Mouse (Mus musculus) frontal cortex, postnatal 36 days (tissue): Measurements from ENCODE around the gene Efna2.
A peak's percentile ranks its signal among the peaks of the same experiment; 100 is the strongest.
"Not testable (repeated sequence)": the region's sequence is repeated elsewhere in the genome, so short reads cannot be mapped to it uniquely, and the experiment has no call there.

Experiments
- DNase-seq, 2 experiments: peaks; one replicate each; pipeline ENCODE4 v3.0.0; 2022; ENCODE audit warnings: low spot score in 2 of 2

The Efna2 gene

DNA sequence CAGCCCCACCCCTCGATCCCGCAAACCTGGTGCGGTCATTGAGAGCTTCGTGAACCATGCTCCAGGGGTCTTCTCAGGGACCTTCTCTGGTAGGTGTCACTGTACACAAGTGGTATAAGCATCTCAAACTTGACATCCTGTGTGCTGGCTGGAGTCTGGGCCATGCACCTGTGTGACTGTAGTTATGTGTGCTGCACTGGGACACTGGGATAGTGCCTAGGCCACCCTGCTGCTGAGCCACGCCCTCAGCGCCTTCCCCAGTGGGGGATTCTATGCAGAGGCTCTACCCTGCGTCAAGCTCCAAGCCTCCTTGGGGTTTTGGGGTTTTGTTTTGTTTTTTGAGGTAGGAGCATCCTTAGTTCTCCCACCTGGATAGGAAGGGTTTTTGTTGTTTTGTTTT is 24.9 kb upstream of the Efna2 start:
- DNase-seq, result no peak

DNA sequence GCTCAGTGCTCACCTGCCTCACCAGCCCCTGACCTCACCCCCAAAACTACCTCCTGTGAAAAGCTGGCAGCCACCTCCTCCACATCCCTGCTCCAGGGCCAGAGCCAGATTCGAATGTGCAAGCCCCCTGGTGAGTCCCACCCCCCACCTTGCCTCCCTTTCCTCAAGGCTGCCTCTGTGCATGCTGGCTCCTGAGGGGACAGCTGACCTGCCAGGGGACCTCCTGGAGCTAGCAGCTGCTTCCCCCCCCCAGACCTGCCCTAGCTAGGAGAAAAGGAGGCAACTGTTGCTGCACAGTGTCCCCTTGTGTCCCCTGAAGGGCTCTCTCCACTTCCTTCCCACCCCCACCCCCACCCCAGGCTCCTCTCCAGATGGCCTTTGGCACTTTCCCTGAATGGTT is 24.0 kb upstream of the Efna2 start:
- no peak for DNase-seq

DNA sequence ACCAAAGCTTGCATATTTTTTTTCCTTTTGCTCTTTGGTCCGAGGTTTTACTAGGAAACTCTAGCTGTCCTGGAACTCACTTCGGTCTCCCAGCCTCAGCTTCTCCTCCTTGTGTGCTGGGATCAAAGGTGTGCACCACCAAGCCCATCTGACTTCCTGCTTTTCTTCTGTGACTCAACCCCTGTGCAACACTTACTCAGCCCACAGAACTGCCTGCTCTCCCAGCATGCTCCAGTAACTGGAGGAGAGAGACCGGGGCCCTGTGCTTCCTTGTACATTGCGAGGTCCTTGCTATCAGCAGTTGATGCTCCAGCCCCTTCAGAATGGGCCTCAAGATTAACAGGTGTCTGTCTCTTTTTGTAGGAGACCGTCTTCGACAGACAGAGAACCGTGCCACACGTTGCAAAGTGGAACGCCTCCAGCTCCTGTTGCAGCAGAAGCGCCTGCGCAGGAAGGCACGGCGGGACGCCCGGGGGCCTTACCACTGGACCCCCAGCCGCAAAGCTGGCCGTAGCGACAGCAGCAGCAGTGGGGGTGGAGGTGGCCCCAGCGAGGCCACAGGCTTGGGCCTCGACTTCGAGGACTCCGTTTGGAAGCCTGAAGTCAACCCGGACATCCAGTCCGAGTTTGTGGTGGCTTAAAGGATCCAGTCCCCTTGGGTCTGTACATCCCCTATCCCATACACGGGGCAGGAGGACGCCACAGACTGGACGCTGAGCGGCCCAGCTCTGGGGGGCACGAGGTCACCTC is 23.1 kb upstream of the Efna2 start:
- no peak for DNase-seq

DNA sequence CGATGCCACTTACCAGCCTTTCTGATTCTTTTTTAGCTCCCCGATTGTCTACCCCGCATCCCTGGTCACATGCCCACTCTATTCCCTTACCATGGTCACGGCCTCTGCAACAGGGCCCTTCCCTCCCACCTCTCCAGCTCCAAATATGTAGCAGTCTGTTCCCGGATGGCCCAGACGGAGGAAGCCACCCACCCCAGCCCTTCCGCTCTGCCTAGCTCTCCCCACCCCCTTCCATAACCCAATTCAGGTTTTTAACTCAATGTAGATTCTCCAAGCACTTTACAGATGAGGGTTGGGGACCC is 22.6 kb upstream of the Efna2 start:
- no peak for DNase-seq

DNA sequence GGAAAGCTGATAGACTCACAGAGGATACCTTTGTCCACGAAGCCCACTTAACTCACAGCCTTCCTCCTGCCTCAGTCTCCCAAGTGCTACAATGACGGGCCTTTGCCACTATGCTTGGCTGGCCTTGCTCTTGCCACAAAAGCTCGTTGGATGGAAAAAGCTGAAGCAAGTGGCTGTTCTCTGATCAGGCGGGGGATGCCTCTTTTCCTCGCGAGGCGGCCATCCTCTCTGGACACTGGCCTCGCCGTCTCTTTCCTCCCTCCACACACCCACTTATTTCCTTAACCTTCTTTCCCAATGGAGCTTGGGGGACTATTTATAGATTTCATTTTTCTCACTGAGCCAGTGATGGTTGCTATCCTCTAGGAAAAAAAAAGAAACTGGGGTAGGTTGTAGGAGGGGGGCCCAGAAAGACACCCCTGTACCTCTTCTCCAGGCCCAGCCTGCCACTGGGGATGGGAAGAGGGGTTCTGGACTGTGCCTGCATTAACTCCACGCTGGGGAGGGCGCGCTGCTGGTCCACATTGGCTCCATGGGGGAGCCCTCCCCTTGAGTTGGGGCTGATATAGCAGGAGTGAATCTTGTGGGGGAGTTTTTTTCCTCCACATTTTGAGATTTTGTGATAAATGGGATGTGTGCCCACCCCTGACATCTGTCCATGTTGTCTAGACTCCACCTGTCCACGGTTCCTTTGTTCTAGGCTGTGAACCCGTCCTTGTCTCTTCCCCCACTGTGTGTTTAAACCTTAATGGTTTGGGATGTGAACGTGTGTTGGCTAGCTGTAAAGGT is 21.9 kb upstream of the Efna2 start:
- DNase-seq, result peak in 1 of 2 experiments; percentile 40

DNA sequence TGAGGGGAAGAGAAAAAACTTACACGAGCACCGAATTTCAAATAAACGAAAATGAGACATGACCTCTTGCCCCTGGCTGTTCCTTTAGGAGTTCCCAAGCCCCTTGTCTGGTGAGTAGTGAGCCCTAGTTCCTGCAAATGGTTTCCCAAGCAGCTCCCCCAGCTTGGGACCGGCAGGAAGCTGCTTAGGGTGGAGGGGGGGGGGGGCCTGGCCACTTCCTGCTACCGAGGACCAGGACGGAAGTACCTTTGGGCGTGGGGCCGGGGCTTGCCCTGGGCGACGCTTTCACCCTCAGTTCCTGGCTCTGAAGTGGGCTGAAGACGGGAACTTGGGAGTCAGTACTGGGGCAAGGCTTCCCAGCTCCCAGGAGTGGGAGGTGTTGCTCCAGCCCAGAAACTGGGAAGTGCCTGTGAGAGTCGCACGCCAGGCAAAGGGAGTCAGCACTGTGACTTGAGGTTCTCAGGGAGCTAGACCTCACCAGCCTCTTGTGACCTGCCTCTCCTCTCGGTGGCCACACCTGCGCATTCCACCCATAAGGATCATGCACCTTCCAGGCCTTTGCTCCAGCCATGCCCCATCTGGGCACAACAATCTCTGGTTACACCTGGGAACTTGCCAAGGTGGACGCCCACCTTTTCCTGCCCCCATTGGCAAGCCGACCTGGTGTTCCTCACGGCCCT is 20.8 kb upstream of the Efna2 start:
- peak; percentile 52 to 55 for DNase-seq

DNA sequence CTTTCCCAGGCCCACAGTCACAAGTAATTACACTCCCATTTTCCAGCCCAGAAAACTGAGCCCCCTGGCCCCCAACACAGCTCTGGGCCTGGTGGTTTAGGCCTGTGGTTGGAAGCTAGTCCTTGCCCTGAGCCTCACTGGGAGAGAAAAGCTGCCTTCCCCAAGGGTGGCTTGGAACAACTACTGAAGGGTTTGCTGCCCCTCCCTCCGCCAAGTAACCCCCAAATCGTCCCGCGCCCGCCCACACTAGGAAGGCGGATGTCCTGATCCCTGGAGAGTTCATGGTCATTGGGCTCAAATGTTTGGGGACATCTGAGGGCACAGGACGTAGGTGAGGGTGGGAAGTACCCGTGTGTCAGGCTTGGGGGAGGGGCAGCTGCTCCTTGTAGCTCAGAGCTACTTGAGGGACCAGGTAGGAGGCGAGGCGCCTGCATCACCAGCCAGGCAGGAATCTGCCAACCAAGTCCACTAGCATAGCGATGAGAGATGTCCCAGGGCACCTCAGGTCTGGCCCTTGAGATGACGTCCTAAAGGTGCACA is 20.2 kb upstream of the Efna2 start:
- peak; percentile 47 to 61 for DNase-seq

DNA sequence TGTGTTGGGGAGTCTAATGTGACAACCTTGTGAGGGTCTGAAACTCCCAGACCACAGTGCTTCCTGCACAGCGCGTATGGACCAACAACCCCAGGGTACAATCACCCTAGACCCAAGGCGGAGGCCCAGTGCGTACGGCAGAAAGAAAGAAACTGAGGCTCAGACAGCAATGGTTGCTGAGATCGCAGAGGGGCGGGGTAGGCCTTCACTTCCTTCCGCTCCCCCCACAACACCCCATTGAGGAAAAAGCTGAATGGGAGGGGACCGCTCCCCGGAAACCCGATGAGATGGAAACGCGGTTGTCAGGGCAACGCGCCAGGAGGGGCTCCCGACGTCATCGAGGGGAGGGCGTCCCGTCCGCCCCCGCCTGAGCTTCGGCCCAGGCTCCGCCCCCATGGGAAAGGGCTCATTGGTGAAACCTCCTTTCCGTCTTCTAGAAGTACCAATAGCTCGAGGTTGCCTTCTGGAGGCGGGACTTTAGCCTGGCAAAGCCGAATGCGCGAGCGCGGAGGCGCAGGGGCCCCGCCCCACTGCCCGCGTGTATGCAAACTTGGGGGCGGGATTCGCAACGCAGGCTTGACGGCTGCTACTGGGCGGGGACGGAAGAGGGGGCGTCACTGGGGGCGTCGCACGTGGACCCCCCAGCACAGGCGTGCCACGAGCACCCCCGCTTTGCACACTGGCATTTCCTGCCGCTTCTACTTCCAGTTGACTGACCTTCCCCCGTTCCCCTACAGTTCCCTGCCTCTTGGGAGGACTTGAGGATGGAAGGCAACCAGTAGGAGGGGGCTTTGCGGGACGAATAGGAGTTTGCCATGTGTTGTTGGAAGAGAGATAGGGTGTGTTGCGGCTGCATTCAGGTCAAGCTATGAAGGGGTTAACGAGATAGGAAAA is 19.5 kb upstream of the Efna2 start:
- DNase-seq, result peak; percentile 98 to 99

DNA sequence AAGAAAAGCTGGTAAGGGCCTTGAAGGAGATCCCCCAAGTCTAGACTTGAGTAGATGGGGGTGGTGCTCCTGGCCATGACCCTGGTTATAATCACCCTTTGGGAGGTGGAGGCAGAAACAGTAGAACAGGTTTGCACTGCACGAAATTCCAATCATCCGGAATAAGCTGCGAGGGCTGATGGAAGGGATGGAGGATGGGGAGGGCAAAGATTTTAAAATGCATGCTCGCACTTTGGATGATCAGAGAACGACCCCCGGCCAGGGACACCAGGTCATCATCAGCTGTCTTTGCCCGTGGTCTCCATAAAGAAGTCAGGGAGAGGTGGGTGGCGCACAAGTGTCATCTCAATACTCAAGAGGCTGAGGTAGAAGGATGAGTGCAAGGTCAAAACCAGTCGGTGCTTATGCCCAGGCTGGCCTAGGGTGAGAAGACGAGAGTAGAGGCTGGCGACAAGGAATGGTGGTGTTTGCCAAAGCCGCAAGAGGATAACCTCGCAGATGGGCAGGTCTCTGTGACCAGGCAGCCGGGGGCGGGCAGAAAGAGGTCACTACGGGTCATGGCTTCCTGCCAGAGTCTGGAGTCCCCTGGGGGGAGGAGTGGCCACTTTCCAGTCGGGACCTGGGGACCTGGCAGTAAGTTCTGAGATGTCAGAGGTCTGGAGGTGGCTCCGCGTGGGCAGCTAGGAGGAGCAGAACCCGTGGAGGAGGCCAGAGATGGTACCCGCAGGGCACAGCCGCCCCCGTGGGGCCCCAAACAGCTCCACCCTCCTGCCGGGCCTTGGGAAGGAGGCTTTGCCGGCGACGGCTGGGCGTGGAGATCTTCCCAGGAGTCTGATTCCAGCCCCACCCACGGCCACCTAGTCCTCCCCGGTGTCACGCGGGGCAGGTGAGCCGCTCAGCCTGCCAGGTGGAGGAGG is 18.6 kb upstream of the Efna2 start:
- DNase-seq, result peak in 1 of 2 experiments; percentile 28

DNA sequence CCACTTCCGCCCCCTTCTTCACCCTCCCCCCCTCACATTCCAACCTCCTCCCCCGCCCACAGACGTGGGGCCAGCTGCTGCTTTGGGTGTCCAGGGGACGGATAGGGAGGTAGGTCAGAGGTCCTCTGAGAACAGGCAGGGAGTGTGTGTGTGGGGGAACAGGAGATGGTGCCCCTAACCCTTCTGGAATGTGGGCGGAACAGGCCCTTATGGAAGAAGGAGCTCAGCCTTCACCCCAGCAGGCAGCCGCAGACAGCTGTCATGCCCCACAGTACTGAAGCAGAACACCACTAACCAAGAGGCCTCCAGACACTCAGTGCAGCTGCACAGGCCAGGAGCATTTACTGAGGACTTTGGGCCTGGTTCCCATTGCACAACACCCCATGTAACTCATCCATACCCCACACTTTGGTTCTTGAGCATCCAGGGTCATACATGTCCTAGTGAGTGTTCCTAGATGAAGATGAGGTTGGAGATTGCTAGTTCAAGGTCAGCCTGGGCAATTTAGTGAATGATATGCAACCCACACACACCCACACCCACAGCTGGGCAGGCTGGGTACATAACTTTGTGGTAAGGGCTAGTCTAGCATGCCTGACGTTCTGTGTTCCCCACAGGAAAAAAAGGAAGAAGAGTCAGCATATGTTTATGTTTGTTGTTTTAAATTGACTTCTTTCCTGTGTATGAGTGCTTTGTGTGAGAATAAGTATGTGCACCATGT is 17.6 kb upstream of the Efna2 start:
- no peak for DNase-seq

DNA sequence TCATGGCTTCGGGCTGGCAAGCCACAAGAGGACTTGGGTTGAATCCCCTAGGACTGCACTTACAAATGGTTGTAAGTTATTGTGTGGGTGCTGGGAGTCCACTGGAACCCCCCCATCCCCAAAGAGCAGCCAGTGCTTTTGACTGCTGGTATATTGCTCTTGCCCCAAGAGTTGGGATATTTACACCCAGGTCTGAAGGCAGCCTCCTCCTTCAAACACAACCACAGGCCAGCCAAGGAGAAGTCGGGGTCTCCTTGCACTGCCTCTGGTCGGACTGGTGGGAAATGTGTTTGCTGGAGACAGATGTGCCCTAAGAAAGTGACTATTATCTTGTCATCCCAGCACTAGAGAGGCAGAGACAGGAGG is 17.1 kb upstream of the Efna2 start:
- DNase-seq, result no peak

DNA sequence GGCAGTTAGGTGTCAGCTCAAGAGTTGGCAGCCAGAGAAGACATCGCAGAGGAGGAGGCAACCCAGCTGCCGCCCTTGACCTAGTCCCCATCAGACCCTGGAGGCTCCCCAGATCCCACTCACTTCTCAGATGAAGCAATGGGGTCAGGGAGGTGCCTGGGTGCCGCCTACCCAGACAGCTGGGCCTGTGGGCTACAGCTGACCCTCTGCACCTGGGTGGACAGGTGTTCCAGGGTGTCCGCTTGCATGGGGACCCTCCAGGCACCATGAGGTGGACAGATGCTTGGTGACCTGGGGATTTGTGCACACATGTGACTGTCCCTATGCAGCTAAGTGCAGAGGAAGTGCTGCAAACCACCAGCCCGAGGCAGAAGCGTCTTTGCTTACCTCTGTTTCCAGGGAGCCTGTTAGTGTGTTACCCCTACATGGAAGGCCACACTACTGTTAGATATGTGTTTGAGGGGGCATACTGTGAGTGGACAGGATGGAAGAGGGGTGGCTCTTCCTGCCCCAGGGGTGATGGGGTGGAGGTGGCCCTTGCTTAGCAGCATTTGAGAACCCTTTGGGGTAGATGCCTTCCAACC is 16.5 kb upstream of the Efna2 start:
- no peak for DNase-seq

DNA sequence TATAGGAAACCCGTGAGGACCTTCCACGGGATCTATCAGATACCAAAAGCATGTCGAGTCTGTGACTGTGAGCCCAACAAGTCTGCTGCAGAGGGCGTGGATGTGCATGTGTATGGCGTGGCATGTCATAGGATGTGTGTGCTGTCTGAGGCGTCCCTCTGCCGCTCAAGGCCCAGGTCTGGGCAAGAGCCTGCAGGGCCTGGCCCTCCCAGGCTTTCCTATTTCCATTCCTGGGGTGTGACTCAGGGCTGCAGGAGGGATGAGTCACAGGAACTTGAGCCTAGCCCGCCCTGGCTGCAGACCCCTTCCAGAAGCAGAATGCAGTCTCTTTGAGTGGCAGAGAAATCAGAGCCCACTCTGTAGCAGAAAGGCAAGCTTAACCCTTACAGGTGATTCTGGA is 15.6 kb upstream of the Efna2 start:
- peak in 1 of 2 experiments; percentile 54 for DNase-seq

DNA sequence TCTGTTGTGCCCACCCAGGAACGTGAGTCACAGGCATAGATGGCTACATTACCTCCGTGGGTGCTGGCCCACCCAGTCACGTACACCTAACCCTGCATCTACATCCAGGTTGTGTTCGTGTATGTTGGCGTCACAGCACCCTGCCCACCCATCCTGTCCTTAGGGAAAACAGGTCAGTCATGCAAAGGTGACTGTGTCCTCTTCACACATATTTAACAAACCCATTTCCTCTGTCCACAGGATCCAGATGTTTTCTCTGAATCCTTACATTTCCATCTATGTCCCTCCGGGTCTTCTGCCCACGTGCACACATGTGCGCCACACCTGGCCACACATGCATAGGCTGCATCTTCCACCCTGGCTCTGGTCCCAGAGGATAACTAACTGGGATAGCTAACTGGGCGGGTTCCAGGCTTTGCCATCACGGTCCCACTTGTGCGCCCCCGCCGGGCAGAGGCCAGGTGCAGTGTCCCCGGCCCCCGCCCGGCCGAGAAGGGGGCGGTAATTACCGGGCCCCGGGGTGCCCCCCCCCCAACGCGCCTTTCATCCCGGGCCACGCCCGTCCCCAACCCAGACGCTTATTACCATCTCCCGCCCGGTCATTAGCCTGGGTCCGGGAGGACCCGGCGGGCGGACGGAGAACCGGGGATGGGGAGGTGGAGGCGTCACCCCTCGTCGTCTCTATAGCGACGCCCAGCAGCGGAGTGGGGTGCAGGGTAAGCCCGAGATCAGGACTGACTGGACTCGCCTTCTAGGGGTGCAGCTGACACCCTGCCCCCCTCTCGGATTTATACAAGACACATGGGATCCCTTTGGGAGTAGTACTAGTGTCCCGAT is 14.9 kb upstream of the Efna2 start:
- peak in 1 of 2 experiments; percentile 30 for DNase-seq

DNA sequence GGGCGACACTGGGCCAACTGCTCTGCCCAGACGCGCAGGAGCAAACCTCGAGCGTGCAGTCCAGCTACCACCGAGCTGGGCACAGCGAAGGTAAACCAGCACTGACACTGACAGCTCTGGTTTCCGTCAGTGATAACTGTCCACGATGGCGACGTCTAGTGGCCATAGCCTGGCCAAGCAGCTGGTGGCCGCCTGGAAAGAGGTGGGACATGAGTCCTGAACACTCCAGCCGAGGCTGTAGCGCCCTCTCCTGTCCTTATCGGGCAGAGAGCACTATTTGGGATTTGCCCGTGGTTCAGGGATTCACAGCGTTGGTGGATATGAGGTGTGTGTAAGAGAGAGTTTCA is 14.3 kb upstream of the Efna2 start:
- peak; percentile 93 to 98 for DNase-seq

DNA sequence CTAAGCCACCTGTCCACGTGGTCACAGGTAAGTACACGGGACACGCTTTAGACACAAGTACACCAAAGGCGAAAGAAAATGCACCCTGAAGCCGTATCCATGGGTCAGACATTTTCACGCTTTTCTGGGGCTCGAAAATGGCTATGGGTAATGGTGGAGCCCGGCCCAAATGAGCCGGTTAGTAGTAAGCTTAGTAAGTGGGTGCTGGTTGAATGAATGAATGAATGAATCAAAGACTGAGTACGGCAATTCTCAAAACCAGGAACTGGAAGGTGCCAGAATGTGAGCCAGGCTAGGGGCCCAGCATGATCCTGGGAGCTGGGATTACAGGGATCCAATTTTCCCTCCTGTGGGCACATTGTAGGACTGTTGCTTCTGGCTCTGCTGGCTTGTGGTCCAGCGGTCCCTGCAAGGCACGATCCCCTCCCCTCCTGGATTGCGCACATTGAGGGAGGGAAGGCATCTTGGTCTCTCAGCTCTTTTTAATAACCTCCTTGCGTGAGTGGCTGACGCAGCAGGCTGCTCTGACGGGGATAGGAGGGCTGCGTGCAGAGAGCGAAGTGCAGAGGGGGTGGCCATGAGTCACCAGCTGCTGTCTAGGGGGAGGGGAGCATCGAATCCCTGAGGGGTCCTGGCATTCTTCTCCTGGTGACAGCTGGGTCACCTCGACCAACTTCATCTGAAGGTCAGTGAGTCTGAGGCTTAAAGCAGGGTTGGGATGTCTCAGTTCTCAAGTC is 13.7 kb upstream of the Efna2 start, which contains the start of gene Cirbp:
Gene Cirbp (plus strand): TSS at position 594 of the 737 bp plus-strand sequence.
- DNase-seq, result peak; percentile 62 to 75

DNA sequence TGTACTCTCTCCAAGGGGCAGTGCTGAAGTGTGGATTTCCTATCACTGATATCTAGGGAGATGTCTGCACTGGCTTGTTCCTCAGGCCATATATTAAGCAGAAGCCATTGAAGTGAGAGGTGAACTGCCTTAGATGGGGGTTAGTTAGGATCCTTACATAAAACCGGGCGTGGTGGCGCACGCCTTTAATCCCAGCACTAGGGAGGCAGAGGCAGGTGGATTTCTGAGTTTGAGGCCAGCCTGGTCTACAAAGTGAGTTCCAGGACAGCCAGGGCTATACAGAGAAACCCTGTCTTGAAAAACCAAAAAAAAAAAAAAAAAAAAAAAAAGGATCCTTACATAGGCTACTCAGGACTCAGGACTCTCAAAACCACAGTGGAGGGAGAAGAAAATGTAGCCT is 13.1 kb upstream of the Efna2 start:
- not testable (repeated sequence) for DNase-seq
